Mouse (Mus musculus) bone marrow, adult 2 months (tissue): ENCODE measurements around the gene Gpr137. TPM values are rescaled to one million over a fixed set of nuclear protein-coding genes. Genes with fewer than 3 reads are reported as not detected.

Experiments
- H3K27ac ChIP-seq: fragments of 200-500 bp; 2 replicates; pipeline ENCODE4 v1.5.1; 2012; ENCODE audit warnings: low read depth, mild to moderate bottlenecking, control low read depth, inconsistent platforms, low read length; ENCODE audit not compliant: control insufficient read depth, poor library complexity, insufficient read depth
- H3K4me1 ChIP-seq: fragments of 200-500 bp; 2 replicates; pipeline ENCODE4 v1.6.1; 2011; ENCODE audit warnings: low read length; ENCODE audit not compliant: control insufficient read depth, insufficient read depth
- H3K4me3 ChIP-seq: fragments of 200-500 bp; replicated peaks from 2 replicates; pipeline ENCODE3; 2011; ENCODE audit warnings: mild to moderate bottlenecking, low read depth, low read length, control low read depth; ENCODE audit not compliant: control insufficient read depth
- CTCF ChIP-seq: fragments of 200-500 bp; IDR thresholded peaks from 2 replicates; pipeline ENCODE4 v1.5.1; 2011; ENCODE audit warnings: low read length, control low read depth; ENCODE audit not compliant: control insufficient read depth, insufficient read depth
- POLR2A ChIP-seq: fragments of 200-500 bp; IDR thresholded peaks from 2 replicates; pipeline ENCODE4 v1.6.1; 2011; ENCODE audit warnings: low read depth, mild to moderate bottlenecking, control low read depth, low read length, borderline replicate concordance; ENCODE audit not compliant: control insufficient read depth
- WGBS: fragments of 180-500 bp; shearing (Covaris S2); methylation state at CpG from one replicate; pipeline ENCODE4 v1.1.7; 2018; 5-methylcytosine and 5-hydroxymethylcytosine counted together
- polyA plus RNA-seq: library from polyadenylated mRNA; stranded (reverse); fragments of >200 nt; gene quantifications from 2 replicates; pipeline ENCODE4 v1.2.4, GENCODE M21; 2011; ENCODE audit warnings: low replicate concordance; ENCODE audit not compliant: missing spikeins, insufficient read depth, insufficient read length

Gene Gpr137
- polyA plus RNA-seq, 1 experiment, result 31.9 TPM

DNA sequence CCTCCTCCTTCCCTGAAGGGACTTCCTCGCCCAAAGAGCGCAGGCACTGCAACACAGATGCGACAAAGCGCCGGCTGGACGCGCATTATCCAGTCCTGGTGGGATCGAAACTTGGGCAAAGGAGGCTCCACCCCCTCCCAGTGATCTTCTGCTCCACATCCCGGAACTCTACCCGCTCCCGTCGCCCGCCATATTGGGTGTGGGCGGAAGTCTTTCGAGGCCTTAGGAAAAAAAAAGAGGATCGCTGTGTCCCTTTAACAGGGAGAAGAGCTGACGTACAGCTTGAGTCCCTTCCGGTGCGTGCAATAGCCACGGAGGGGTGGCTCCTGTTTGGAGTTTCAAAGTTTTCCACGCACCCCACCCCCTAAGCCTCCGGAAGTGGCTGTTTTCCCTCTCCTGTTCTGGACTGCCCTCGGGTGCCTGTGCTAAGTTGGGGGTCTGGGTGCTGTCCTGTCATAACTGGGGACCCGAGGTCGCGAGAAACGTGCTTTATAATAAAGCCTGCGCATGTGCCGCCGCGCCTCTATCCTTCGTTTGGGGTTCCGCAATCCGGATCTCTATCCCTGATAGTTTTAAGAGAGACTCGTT, 9.2 kb upstream of the Gpr137 start:
- Histone ChIP-seq H3K4me3 (peak overlapping the region; percentile 84), H3K27ac (peak overlapping the region; percentile 85), H3K4me1 (peaks cover 2% of the 10 kb centered on the region; the same call in 1 of the 2 replicates)
- under 1% methylated on average over 35 of the region's 35 CpGs for WGBS
- TF ChIP-seq POLR2A (peak; percentile 78; the same call in 1 of the 2 replicates), CTCF (peak; percentile 4; the same call in 1 of the 2 replicates)

GRCm38 (mm10) chr19:6950613-6951153, 8.4 kb upstream of the Gpr137 start:
- peak overlapping the region; percentile 85 for H3K27ac ChIP-seq
- H3K4me1 ChIP-seq, result peaks cover 2% of the 10 kb centered on the region; the same call in 1 of the 2 replicates
- under 1% methylated on average over 28 of the region's 28 CpGs for WGBS
- peak overlapping the region; percentile 84 for H3K4me3 ChIP-seq
- TF ChIP-seq CTCF, result no peak
- TF ChIP-seq POLR2A, result 0 out of 2 replicates have a peak, but pooled peaks have one; percentile 46

DNA sequence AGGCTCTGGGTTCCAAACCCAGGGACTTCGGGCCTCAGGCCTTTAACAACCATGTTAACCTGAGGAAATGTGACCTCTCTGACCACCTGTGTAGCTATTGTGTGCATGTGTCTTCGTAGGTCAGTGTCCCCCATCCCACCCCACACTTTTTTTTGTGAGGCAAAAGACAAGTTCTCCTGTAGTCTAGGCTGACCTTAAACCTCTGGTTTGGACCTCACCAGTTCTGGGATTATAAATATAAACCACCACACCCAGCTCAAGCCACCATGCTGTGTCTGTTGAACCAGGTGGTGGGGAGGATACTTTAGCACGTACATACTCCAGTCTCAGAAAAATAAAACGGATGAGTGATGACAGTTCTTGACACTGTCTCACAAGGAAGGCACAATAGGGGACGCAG, 7.7 kb upstream of the Gpr137 start:
- TF ChIP-seq CTCF (no peak), POLR2A (no peak)
- 81% methylated on average over 5 of the region's 5 CpGs for WGBS
- Histone ChIP-seq H3K27ac (no peak overlapping the region), H3K4me1 (peaks cover 2% of the 10 kb centered on the region; the same call in 1 of the 2 replicates), H3K4me3 (no peak overlapping the region)

- peaks cover 2% of the 10 kb centered on the region; the same call in 1 of the 2 replicates for H3K4me1 ChIP-seq
- no peak for TF ChIP-seq CTCF
- TF ChIP-seq POLR2A, result no peak
- no peak overlapping the region for H3K27ac ChIP-seq
- WGBS, result 90% methylated on average over 5 of the region's 5 CpGs
- no peak overlapping the region for H3K4me3 ChIP-seq
Measured at GRCm38 (mm10) chr19:6949532-6949931, 7.3 kb upstream of the Gpr137 start.

GRCm38 (mm10) chr19:6948186-6948585, 5.9 kb upstream of the Gpr137 start:
- H3K4me1 ChIP-seq, result peaks cover 2% of the 10 kb centered on the region; the same call in 1 of the 2 replicates
- WGBS, result 73% methylated on average over 4 of the region's 4 CpGs
- no peak overlapping the region for H3K27ac ChIP-seq
- no peak for TF ChIP-seq POLR2A
- no peak for TF ChIP-seq CTCF
- H3K4me3 ChIP-seq, result no peak overlapping the region

DNA sequence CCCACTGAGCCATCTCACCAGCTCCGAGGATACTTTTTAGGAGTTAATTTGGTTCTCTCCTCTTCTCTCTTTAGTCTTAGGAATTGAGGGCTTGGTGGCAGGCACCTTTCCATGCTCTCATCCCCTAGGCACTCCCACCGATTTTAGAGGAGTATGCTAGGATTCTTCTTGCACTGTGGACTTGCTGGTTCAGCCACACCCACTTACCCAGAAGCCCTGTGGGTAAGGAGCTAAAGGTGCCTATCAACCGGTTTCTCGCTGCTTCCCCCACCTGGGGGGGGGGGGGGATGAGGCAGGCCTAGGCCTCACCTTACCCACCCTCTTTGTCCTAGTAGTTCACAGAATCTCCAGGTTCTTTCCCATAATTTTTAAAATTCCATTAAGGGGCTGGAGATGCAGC, 5.5 kb upstream of the Gpr137 start:
- H3K27ac ChIP-seq, result no peak overlapping the region
- H3K4me3 ChIP-seq, result no peak overlapping the region
- H3K4me1 ChIP-seq, result peaks cover 1% of the 10 kb centered on the region; the same call in 1 of the 2 replicates
- TF ChIP-seq POLR2A (no peak), CTCF (no peak)
- 71% methylated on average over 4 of the region's 4 CpGs for WGBS

DNA sequence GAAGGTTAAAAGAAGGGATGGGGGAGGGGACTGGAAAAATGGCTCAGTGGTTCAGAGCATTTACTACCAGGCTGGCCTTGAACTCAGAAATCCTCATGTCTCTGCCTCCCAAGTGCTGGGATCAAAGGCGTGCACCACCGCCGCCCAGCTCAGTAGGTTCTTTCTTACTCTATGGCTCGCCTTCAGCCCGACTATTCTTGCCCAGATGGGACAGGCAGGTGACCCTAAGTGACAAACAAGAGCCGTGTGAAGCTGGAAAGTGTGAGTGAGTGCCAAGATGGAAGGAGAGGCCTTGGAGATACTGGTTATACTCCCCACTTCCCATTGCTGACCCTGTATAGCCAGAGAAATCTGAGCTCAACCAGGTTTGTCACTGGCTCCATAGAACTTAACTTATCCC, 1.4 kb upstream of the Gpr137 start:
- Histone ChIP-seq H3K4me1 (peaks cover 1% of the 10 kb centered on the region; the same call in 1 of the 2 replicates), H3K27ac (no peak overlapping the region), H3K4me3 (no peak overlapping the region)
- TF ChIP-seq CTCF (no peak), POLR2A (no peak)
- 95% methylated on average over 6 of the region's 6 CpGs for WGBS

- TF ChIP-seq CTCF (no peak), POLR2A (no peak)
- no peak overlapping the region; the same call in 1 of the 2 replicates for H3K27ac ChIP-seq
- H3K4me3 ChIP-seq, result peak overlapping the region; percentile 100
- H3K4me1 ChIP-seq, result peaks cover 1% of the 10 kb centered on the region; the same call in 1 of the 2 replicates
- 28% methylated on average over 5 of the region's 5 CpGs for WGBS
Measured at GRCm38 (mm10) chr19:6942764-6943163, 484 bp upstream of the Gpr137 start.
